13 mouse cellular contexts compared by ENCODE assay signal in the genomic region with DNA sequence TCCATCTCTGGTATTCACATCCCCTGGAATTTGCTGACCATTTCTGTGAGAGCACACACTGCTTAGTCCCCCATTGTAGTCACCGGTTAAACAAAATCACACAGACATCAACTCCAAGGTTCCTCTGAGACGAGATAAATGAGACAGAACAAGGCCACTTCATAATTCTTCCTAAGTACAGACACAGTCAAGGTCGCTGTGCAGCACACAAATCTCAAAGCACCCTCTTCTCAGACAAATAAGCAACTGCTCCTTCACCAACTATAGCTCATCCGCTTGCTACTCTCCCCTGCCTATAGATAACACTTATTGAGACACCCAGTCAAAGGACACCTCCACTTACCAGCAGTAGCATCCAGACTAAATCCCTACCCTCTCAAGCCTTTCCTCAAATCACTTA.
DNase-seq lines count a peak whose midpoint lies in the region.
"Had no signal": no experiment of that assay in that cellular context is flagged by ENCODE, and none has a peak within 500 bp of the region (broad histone marks: within the 10 kb centered on the region; RNA-seq: fewer than 3 reads in every experiment).

No protein-coding gene starts in this region.

- peak; percentile 65 for DNase-seq in adrenal gland, adult 2 months
- DNase-seq in adrenal gland, adult 18-20 months (ENCODE audit: low spot score in 2 of 2): no peak
- peak; percentile 30 for DNase-seq in adrenal gland, postnatal 14 days
- no peak for DNase-seq in adrenal gland, postnatal 4 days (ENCODE audit: low spot score in 2 of 2)
- DNase-seq in ovary, adult 18-20 months (ENCODE audit: low spot score): peak; percentile 18
- DNase-seq in ovary, postnatal 14 days (ENCODE audit: low spot score): no peak
- DNase-seq in gastrocnemius, postnatal 4 days (ENCODE audit: low spot score in 2 of 2): no peak
- DNase-seq: cerebellum, adult 11-12 months; cerebellum, adult 2 months; cerebellum, adult 9-10 months; cerebellum, postnatal 10 days; cerebellum, postnatal 25 days; forebrain, postnatal 0 days had no signal

Comparison
In these comparisons a context has a peak if more than half of its experiments do, and no peak if none do; other contexts are left out.
1. DNase-seq: peak in adrenal gland, adult 2 months (single experiment), adrenal gland, postnatal 14 days (single experiment) and ovary, adult 18-20 months (single experiment); none in adrenal gland, adult 18-20 months (0 of 2), adrenal gland, postnatal 4 days (0 of 2), ovary, postnatal 14 days (single experiment) and gastrocnemius, postnatal 4 days (0 of 2).